Mouse (Mus musculus): ENCODE data around the gene Zfp1.

- TF ChIP-seq CTCF (IDR thresholded peaks at IDR 0.05; ENCODE audit: low read depth) (no peak), EP300 (optimal IDR thresholded peaks at IDR 0.05) (no peak)
Measured at GRCm38 (mm10) chr8:111700740-111701139, 57.5 kb downstream of the Zfp1 start.

Measured in stomach, postnatal 0 days (tissue).